Mouse (Mus musculus) lung, embryonic 14.5 days (tissue): ENCODE data around the gene Dnhd1. TPM values are rescaled to one million over a fixed set of nuclear protein-coding genes. Genes with fewer than 3 reads are reported as not detected.

Experiments used
- ATAC-seq: fragments of 200-750 bp; cut with Nextera tagmentation; 2 replicates; pipeline ENCODE4 v1.8.0; 2017; ENCODE audit warnings: mild to moderate bottlenecking, moderate TSS enrichment, moderate library complexity; ENCODE audit not compliant: insufficient read depth
- DNase-seq: peaks from one replicate; pipeline ENCODE4 v3.0.0-alpha.2; 2015
- H3K27ac ChIP-seq: fragments of 300-500 bp; sonication (generic); 2 replicates; pipeline ENCODE4 v1.5.1; 2014; ENCODE audit warnings: low read depth, mild to moderate bottlenecking, moderate library complexity
- H3K27me3 ChIP-seq: fragments of 300-500 bp; sonication (generic); 2 replicates; pipeline ENCODE4 v1.6.1; 2014; ENCODE audit warnings: low read length, control low read depth; ENCODE audit not compliant: insufficient read depth
- H3K36me3 ChIP-seq: fragments of 300-500 bp; sonication (generic); 2 replicates; pipeline ENCODE4 v1.6.1; 2014; ENCODE audit warnings: control low read depth; ENCODE audit not compliant: insufficient read depth
- H3K4me1 ChIP-seq: fragments of 300-500 bp; sonication (generic); 2 replicates; pipeline ENCODE4 v1.6.1; 2014; ENCODE audit warnings: antibody characterized with exemption, control low read depth; ENCODE audit not compliant: insufficient read depth
- H3K4me2 ChIP-seq: fragments of 300-500 bp; sonication (generic); 2 replicates; pipeline ENCODE4 v1.6.1; 2014; ENCODE audit warnings: mild to moderate bottlenecking
- H3K4me3 ChIP-seq: fragments of 300-500 bp; sonication (generic); 2 replicates; pipeline ENCODE4 v1.5.1; 2014; ENCODE audit warnings: low read depth, low read length
- H3K9ac ChIP-seq: fragments of 300-500 bp; sonication (generic); 2 replicates; pipeline ENCODE4 v1.6.1; 2014
- H3K9me3 ChIP-seq: fragments of 300-500 bp; sonication (generic); 2 replicates; pipeline ENCODE4 v1.6.1; 2016; ENCODE audit warnings: low read depth, low read length, control low read depth
- CTCF ChIP-seq: IDR thresholded peaks from 2 replicates; pipeline ENCODE4 v1.5.1; 2016; ENCODE audit warnings: antibody characterized with exemption, low read depth
- whole genome bisulfite sequencing: fragments of 180-500 bp; shearing (Covaris S2); extraction: QIAGEN DNeasy Blood & Tissue Kit; methylation state at CpG from one replicate; pipeline ENCODE4 v1.1.7; 2014; 5-methylcytosine and 5-hydroxymethylcytosine counted together
- polyA plus RNA-seq: library from polyadenylated mRNA; unstranded; fragments of >200 nt; fragmentation: Nextera tagmentation; extraction: Ambion mirVana; gene quantifications from 2 replicates; pipeline ENCODE4 v1.2.1, GENCODE M21; 2014

The Dnhd1 gene
- polyA plus RNA-seq, 1 experiment from 2014 or later = 0.84 TPM

DNA sequence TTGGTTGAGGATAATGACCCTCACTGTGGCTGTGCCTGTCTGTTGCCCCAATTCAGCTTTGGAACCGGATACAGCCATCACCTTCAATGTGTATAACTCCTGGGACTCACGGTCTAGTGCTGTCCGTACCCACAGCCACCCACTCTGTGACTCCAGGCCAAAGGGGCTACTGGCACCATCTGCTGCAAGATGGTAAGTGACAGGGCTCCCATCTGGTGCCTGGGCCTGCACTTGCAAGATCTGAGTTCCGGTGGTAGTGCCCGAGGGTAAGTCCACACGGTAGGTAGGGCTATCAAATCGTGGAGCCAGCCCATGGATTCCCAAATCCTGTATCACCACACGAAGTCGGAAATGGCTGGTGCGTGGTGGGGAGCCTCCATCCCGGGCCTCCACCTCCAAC is 113.7 kb downstream of the Dnhd1 start:
- Histone ChIP-seq H3K4me1 (no peaks in the 10 kb centered on the region), H3K27ac (no peak overlapping the region), H3K9me3 (no peaks in the 10 kb centered on the region), H3K4me3 (no peak overlapping the region), H3K9ac (no peak overlapping the region), H3K4me2 (no peak overlapping the region), H3K36me3 (peaks cover 81% of the 10 kb centered on the region), H3K27me3 (no peaks in the 10 kb centered on the region)
- ATAC-seq (no peak), DNase-seq (no peak)
- TF ChIP-seq CTCF = no peak
- WGBS = 91% methylated on average over 11 of the region's 11 CpGs

GRCm38 (mm10) chr7:105767729-105768165 is 117.1 kb downstream of the Dnhd1 start:
- ATAC-seq = no peak
- peaks cover 93% of the 10 kb centered on the region for H3K36me3 ChIP-seq

DNA sequence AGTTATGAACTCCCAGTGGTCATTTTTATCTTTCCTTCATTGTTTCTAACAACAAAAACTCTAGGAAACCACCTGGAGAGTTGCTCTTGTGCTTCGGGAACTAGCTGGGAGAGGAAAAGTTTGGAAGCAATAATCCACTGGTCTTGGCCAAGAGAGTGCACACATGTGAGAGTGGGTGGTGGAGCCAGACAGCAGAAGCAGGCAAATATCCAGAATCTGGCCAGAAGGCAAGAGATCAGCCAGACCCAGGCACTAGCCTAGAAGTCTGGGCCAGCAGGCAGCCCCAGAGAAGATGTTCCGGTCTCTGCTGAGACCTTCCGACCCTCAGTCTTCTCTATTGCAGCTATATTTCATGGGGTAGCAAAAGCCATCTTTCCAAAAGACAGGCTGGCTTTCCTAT is 119.3 kb downstream of the Dnhd1 start:
- no peak for DNase-seq
- Histone ChIP-seq H3K27ac (no peak overlapping the region), H3K9me3 (no peaks in the 10 kb centered on the region), H3K36me3 (peaks cover 75% of the 10 kb centered on the region), H3K4me3 (no peak overlapping the region), H3K4me2 (no peak overlapping the region), H3K9ac (no peak overlapping the region), H3K27me3 (no peaks in the 10 kb centered on the region), H3K4me1 (0 out of 2 replicates have a peak, but pooled peaks cover 3% of the 10 kb centered on the region)
- no peak for ATAC-seq
- 87% methylated on average over 3 of the region's 3 CpGs for WGBS
- no peak for TF ChIP-seq CTCF

More at GRCm38 (mm10) chr7:105767729-105768165, 117.1 kb downstream of the Dnhd1 start:
- H3K27ac ChIP-seq = peak overlapping the region; percentile 32; the same call in 1 of the 2 replicates
- no peak for TF ChIP-seq CTCF
- H3K9me3 ChIP-seq = no peaks in the 10 kb centered on the region
- no peaks in the 10 kb centered on the region for H3K27me3 ChIP-seq
- no peak overlapping the region for H3K4me3 ChIP-seq
- WGBS = 17% methylated on average over 6 of the region's 6 CpGs
- no peak overlapping the region for H3K9ac ChIP-seq
- no peaks in the 10 kb centered on the region for H3K4me1 ChIP-seq
- DNase-seq = peak; percentile 51
- 0 out of 2 replicates have a peak overlapping the region, but pooled peaks have one; percentile 8 for H3K4me2 ChIP-seq

Other genes with a start within 250 kb of the Dnhd1 start
- gene Cnga4, start 246.3 kb upstream of the Dnhd1 start, polyA plus RNA-seq = 0.07 TPM in 1 of 2 replicates, not detected in the other
- gene Cckbr, start 225.1 kb upstream of the Dnhd1 start, polyA plus RNA-seq = 0.25 and 0.39 TPM in 2 replicates
- 96.0 and 96.1 TPM in 2 replicates for gene Cavin3, start 168.5 kb upstream of the Dnhd1 start, polyA plus RNA-seq
- gene Smpd1, start 96.5 kb upstream of the Dnhd1 start, polyA plus RNA-seq = 38.7 and 38.9 TPM in 2 replicates
- gene Apbb1, start 69.2 kb upstream of the Dnhd1 start, polyA plus RNA-seq = 36.6 and 37.6 TPM in 2 replicates
- 0.57 and 0.59 TPM in 2 replicates for gene Hpx, start 50.7 kb upstream of the Dnhd1 start, polyA plus RNA-seq
- gene Trim3, start 17.3 kb upstream of the Dnhd1 start, polyA plus RNA-seq = 43.8 and 45.3 TPM in 2 replicates
- gene Timm10b, start 10.8 kb upstream of the Dnhd1 start, polyA plus RNA-seq = 200 and 201 TPM in 2 replicates
- gene Arfip2, start 10.4 kb upstream of the Dnhd1 start, polyA plus RNA-seq = 84.1 and 84.2 TPM in 2 replicates
- 22.9 and 31.9 TPM in 2 replicates for gene Gm45799, start 10.3 kb upstream of the Dnhd1 start, polyA plus RNA-seq
- gene Ilk, start 85.8 kb downstream of the Dnhd1 start, polyA plus RNA-seq = 372 and 377 TPM in 2 replicates
- gene Rrp8, start 86.6 kb downstream of the Dnhd1 start, polyA plus RNA-seq = 45.2 and 48.9 TPM in 2 replicates
- 175 and 192 TPM in 2 replicates for gene Taf10, start 93.5 kb downstream of the Dnhd1 start, polyA plus RNA-seq
- gene Tpp1, start 101.4 kb downstream of the Dnhd1 start, polyA plus RNA-seq = 73.7 and 78.2 TPM in 2 replicates
- gene Dchs1, start 136.8 kb downstream of the Dnhd1 start, polyA plus RNA-seq = 17.7 and 20.7 TPM in 2 replicates
- 384 and 388 TPM in 2 replicates for gene Mrpl17, start 160.3 kb downstream of the Dnhd1 start, polyA plus RNA-seq